Mouse (Mus musculus) lung, embryonic 16.5 days (tissue): ENCODE measurements around the gene Vmn1r107. TPM values are rescaled to one million over a fixed set of nuclear protein-coding genes. Genes with fewer than 3 reads are reported as not detected.
"Not testable (repeated sequence)": the region's sequence is repeated elsewhere in the genome, so short reads cannot be mapped to it uniquely, and the experiment has no call there.

Experiments
- ATAC-seq: fragments of 200-750 bp; cut with Nextera tagmentation; 2 replicates; pipeline ENCODE4 v1.8.0; 2017; ENCODE audit warnings: low read depth, mild to moderate bottlenecking, moderate library complexity
- H3K27ac ChIP-seq: fragments of 300-500 bp; sonication (generic); 2 replicates; pipeline ENCODE4 v1.5.1; 2014; ENCODE audit warnings: mild to moderate bottlenecking, control low read depth, low read length
- H3K27me3 ChIP-seq: fragments of 300-500 bp; sonication (generic); 2 replicates; pipeline ENCODE4 v1.6.1; 2014; ENCODE audit warnings: low read depth, low read length, mixed read lengths; ENCODE audit not compliant: control insufficient read depth, insufficient read depth
- H3K36me3 ChIP-seq: fragments of 300-500 bp; sonication (generic); 2 replicates; pipeline ENCODE4 v1.6.1; 2014; ENCODE audit warnings: low read length; ENCODE audit not compliant: control insufficient read depth, insufficient read depth
- H3K4me1 ChIP-seq: fragments of 300-500 bp; sonication (generic); replicated peaks from 2 replicates; pipeline ENCODE4 v1.6.1; 2014; ENCODE audit warnings: low read length, mixed read lengths; ENCODE audit not compliant: control insufficient read depth, insufficient read depth
- H3K4me2 ChIP-seq: fragments of 300-500 bp; sonication (generic); 2 replicates; pipeline ENCODE4 v1.6.1; 2014; ENCODE audit warnings: low read depth, low read length, control low read depth
- H3K4me3 ChIP-seq: fragments of 300-500 bp; sonication (generic); 2 replicates; pipeline ENCODE4 v1.5.1; 2014; ENCODE audit warnings: mild to moderate bottlenecking, low read length, control low read depth
- H3K9ac ChIP-seq: fragments of 300-500 bp; sonication (generic); 2 replicates; pipeline ENCODE4 v1.6.1; 2014; ENCODE audit warnings: low read length, control low read depth
- H3K9me3 ChIP-seq: fragments of 300-500 bp; sonication (generic); 2 replicates; pipeline ENCODE4 v1.6.1; 2016; ENCODE audit warnings: low read length; ENCODE audit not compliant: control insufficient read depth
- WGBS: fragments of 180-500 bp; shearing (Covaris S2); extraction: QIAGEN DNeasy Blood & Tissue Kit; methylation state at CpG from one replicate; pipeline ENCODE4 v1.1.7; 2014; 5-methylcytosine and 5-hydroxymethylcytosine counted together
- polyA plus RNA-seq: library from polyadenylated mRNA; unstranded; fragments of >200 nt; fragmentation: Nextera tagmentation; extraction: Ambion mirVana; gene quantifications from 2 replicates; pipeline ENCODE4 v1.2.1, GENCODE M21; 2015

Gene Vmn1r107
- not detected in 2 replicates for polyA plus RNA-seq

DNA sequence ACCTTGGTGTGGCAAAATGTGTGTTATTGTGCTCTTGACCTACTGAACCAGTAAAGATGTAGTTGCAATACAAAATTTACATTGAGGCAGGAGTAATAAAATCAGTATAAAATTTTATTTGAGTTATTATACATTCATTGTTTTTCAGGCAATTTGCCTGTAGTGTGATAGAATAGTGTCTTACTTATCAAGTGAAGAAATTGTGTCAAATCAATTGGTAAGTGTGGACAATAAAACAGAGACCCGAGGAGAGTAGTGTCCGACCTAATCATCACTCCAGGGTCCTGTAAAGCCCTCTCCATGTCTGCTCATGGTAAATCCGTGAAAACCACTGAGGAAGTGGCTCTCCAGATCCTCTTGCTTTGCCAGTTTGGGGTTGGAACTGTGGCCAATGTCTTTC lies at the start of gene Vmn1r107:
TSS of gene Vmn1r107 (plus strand) at position 301 of the 400 bp plus-strand sequence.
- not testable (repeated sequence) for H3K36me3 ChIP-seq, H3K4me3 ChIP-seq, H3K9me3 ChIP-seq, H3K4me1 ChIP-seq, ATAC-seq, H3K27ac ChIP-seq, H3K4me2 ChIP-seq, H3K27me3 ChIP-seq, H3K9ac ChIP-seq
- no CpG with 5 or more reads among the region's 3 CpGs for WGBS

DNA sequence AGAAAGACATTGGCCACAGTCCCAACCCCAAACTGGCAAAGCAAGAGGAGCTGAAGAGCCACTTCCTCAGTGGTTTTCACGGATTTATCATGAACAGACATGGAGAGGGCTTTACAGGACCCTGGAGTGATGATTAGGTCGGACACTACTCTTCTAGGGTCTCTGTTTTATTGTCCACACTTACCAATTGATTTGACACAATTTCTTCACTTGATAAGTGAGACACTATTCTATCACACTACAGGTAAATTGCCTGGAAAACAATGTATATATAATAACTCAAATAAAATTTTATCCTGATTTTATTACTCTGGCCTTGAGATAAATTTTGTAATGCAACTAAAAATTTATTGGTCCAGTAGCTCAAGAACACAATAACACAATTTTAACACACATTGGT lies 34.4 kb downstream of the Vmn1r107 start, which contains the start of gene Vmn1r111:
TSS of gene Vmn1r111 (minus strand) at position 101 of the 400 bp plus-strand sequence.
- no CpG with 5 or more reads among the region's 2 CpGs for WGBS

More for the DNA sequence above, 34.4 kb downstream of the Vmn1r107 start, which contains the start of gene Vmn1r111:
- not testable (repeated sequence) for H3K9ac ChIP-seq, H3K4me2 ChIP-seq, H3K4me3 ChIP-seq, H3K27me3 ChIP-seq, H3K4me1 ChIP-seq, H3K9me3 ChIP-seq, H3K27ac ChIP-seq, H3K36me3 ChIP-seq, ATAC-seq

Other genes starting within 250 kb of the Vmn1r107 start
- gene Vmn1r101, start 226.3 kb upstream of the Vmn1r107 start, polyA plus RNA-seq, result not detected in 2 replicates
- gene Gm10670, start 194.0 kb upstream of the Vmn1r107 start, polyA plus RNA-seq, result not detected in 2 replicates
- not detected in 2 replicates for gene Vmn1r103, start 158.4 kb upstream of the Vmn1r107 start, polyA plus RNA-seq
- gene Vmn1r104, start 135.1 kb upstream of the Vmn1r107 start, polyA plus RNA-seq, result not detected in 2 replicates
- not detected in 2 replicates for gene Gm5726, start 123.2 kb upstream of the Vmn1r107 start, polyA plus RNA-seq
- not detected in 2 replicates for gene Gm4141, start 92.7 kb upstream of the Vmn1r107 start, polyA plus RNA-seq
- not detected in 2 replicates for gene Gm4513, start 69.9 kb upstream of the Vmn1r107 start, polyA plus RNA-seq
- gene Vmn1r111, start 34.3 kb downstream of the Vmn1r107 start, polyA plus RNA-seq, result not detected in 2 replicates
- not detected in 2 replicates for gene Gm10668, start 61.7 kb downstream of the Vmn1r107 start, polyA plus RNA-seq
- gene Vmn1r112, start 102.3 kb downstream of the Vmn1r107 start, polyA plus RNA-seq, result not detected in 2 replicates
- not detected in 2 replicates for gene Vmn1r113, start 118.4 kb downstream of the Vmn1r107 start, polyA plus RNA-seq
- gene Vmn1r114, start 143.3 kb downstream of the Vmn1r107 start, polyA plus RNA-seq, result not detected in 2 replicates
- not detected in 2 replicates for gene Vmn1r115, start 176.1 kb downstream of the Vmn1r107 start, polyA plus RNA-seq
- not detected in 2 replicates for gene Vmn1r116, start 203.3 kb downstream of the Vmn1r107 start, polyA plus RNA-seq
- gene Vmn1r117, start 215.2 kb downstream of the Vmn1r107 start, polyA plus RNA-seq, result not detected in 2 replicates
- gene Vmn1r118, start 243.4 kb downstream of the Vmn1r107 start, polyA plus RNA-seq, result not detected in 2 replicates